In genomic region chr19:38056276-38056675, GRCm38 (mm10) we compare ENCODE assay signal across 9 mouse cellular contexts. TPM values are rescaled to one million over a fixed set of nuclear protein-coding genes. Genes with fewer than 3 reads are reported as not detected.
DNase-seq lines count a peak whose midpoint lies in the region; ATAC-seq and TF ChIP-seq lines count a peak whose summit lies in the region.
"Had no signal": no experiment of that assay in that cellular context is flagged by ENCODE, and none has a peak within 500 bp of the region (broad histone marks: within the 10 kb centered on the region; RNA-seq: fewer than 3 reads in every experiment).

No protein-coding gene starts in this region.

- no peak overlapping the region for H3K27ac ChIP-seq in kidney, embryonic 16.5 days (ENCODE audit: low read length)
- H3K27ac ChIP-seq in embryonic facial prominence, embryonic 13.5 days, result no peak overlapping the region
- H3K27ac ChIP-seq in hindbrain, postnatal 0 days, result no peak overlapping the region
- no peak overlapping the region for H3K27ac ChIP-seq in midbrain, embryonic 15.5 days

- H3K4me2 ChIP-seq in kidney, embryonic 16.5 days (replicated peaks; ENCODE audit: low read depth, low read length), result peak overlapping the region; percentile 60
- peak overlapping the region; percentile 84 for H3K4me2 ChIP-seq in embryonic facial prominence, embryonic 13.5 days
- peak overlapping the region; percentile 98 for H3K4me2 ChIP-seq in hindbrain, postnatal 0 days (ENCODE audit: low read depth, low read length)
- H3K4me2 ChIP-seq in midbrain, embryonic 15.5 days, result peak overlapping the region; percentile 95; the same call in 1 of the 2 replicates

- no peaks in the 10 kb centered on the region for H3K27me3 ChIP-seq in kidney, embryonic 16.5 days (ENCODE audit: insufficient read depth, low read length)
- H3K27me3 ChIP-seq in embryonic facial prominence, embryonic 13.5 days, result no peaks in the 10 kb centered on the region
- no peaks in the 10 kb centered on the region for H3K27me3 ChIP-seq in hindbrain, postnatal 0 days (ENCODE audit: insufficient read depth, low read length)
- H3K27me3 ChIP-seq in midbrain, embryonic 15.5 days (replicated peaks), result no peaks in the 10 kb centered on the region

- H3K36me3 ChIP-seq in kidney, embryonic 16.5 days (ENCODE audit: insufficient read depth, low read length), result peaks cover 18% of the 10 kb centered on the region
- H3K36me3 ChIP-seq in embryonic facial prominence, embryonic 13.5 days, result peaks cover 30% of the 10 kb centered on the region
- no peaks in the 10 kb centered on the region for H3K36me3 ChIP-seq in hindbrain, postnatal 0 days (ENCODE audit: insufficient read depth, low read length)
- H3K36me3 ChIP-seq in midbrain, embryonic 15.5 days (replicated peaks), result no peaks in the 10 kb centered on the region

- WGBS in kidney, embryonic 16.5 days, result 42% methylated on average over 3 of the region's 3 CpGs
- WGBS in embryonic facial prominence, embryonic 13.5 days, result 50% methylated on average over 3 of the region's 3 CpGs
- 58% methylated on average over 3 of the region's 3 CpGs for WGBS in hindbrain, postnatal 0 days
- WGBS in midbrain, embryonic 15.5 days, result 48% methylated on average over 3 of the region's 3 CpGs

- no peak for TF ChIP-seq CTCF in hindbrain, postnatal 0 days (IDR thresholded peaks at IDR 0.05; ENCODE audit: low read depth)

- H3K4me3 ChIP-seq in kidney, embryonic 16.5 days (ENCODE audit: low read length), result peak overlapping the region; percentile 85
- peak overlapping the region; percentile 65 for H3K4me3 ChIP-seq in embryonic facial prominence, embryonic 13.5 days
- no peak overlapping the region for H3K4me3 ChIP-seq in hindbrain, postnatal 0 days (ENCODE audit: low read length)
- H3K4me3 ChIP-seq in midbrain, embryonic 15.5 days, result no peak overlapping the region

- no peak overlapping the region for H3K9ac ChIP-seq in kidney, embryonic 16.5 days (replicated peaks; ENCODE audit: low read length)
- H3K9ac ChIP-seq in embryonic facial prominence, embryonic 13.5 days, result 0 out of 2 replicates have a peak overlapping the region, but pooled peaks have one; percentile 36
- no peak overlapping the region for H3K9ac ChIP-seq in hindbrain, postnatal 0 days (replicated peaks; ENCODE audit: low read length)
- H3K9ac ChIP-seq in midbrain, embryonic 15.5 days, result no peak overlapping the region

- ATAC-seq in kidney, embryonic 16.5 days (ENCODE audit: low FRiP score, low TSS enrichment), result no peak
- ATAC-seq in embryonic facial prominence, embryonic 13.5 days (ENCODE audit: insufficient number of reproducible peaks, insufficient read depth, low FRiP score, low TSS enrichment, low read depth), result no peak
- ATAC-seq in hindbrain, postnatal 0 days, result no peak
- no peak for ATAC-seq in midbrain, embryonic 15.5 days (replicated peaks)

- no peaks in the 10 kb centered on the region for H3K9me3 ChIP-seq in kidney, embryonic 16.5 days (ENCODE audit: low read length)
- no peaks in the 10 kb centered on the region for H3K9me3 ChIP-seq in embryonic facial prominence, embryonic 13.5 days
- H3K9me3 ChIP-seq in hindbrain, postnatal 0 days (ENCODE audit: low read length), result no peaks in the 10 kb centered on the region
- H3K9me3 ChIP-seq in midbrain, embryonic 15.5 days, result no peaks in the 10 kb centered on the region

- DNase-seq in kidney, postnatal 10 days, result no peak
- no peak for DNase-seq in hindbrain, postnatal 0 days (ENCODE audit: low spot score)
- DNase-seq in ovary, postnatal 14 days (ENCODE audit: low spot score), result no peak
- no peak for DNase-seq in lung, postnatal 4 days
- DNase-seq in urinary bladder, postnatal 4 days (ENCODE audit: low spot score in 2 of 2), result no peak
- DNase-seq: layer of hippocampus, adult 9-11 months had no signal

- H3K4me1 ChIP-seq in kidney, embryonic 16.5 days (ENCODE audit: insufficient read depth, low read length), result peaks cover 14% of the 10 kb centered on the region; the same call in 1 of the 2 replicates
- peaks cover 25% of the 10 kb centered on the region for H3K4me1 ChIP-seq in embryonic facial prominence, embryonic 13.5 days
- no peaks in the 10 kb centered on the region for H3K4me1 ChIP-seq in hindbrain, postnatal 0 days (ENCODE audit: insufficient read depth, low read length)
- peaks cover 19% of the 10 kb centered on the region for H3K4me1 ChIP-seq in midbrain, embryonic 15.5 days

RNA-seq across cellular contexts. Expression of gene Cep55, which starts 1.5 kb away (rescaled TPM):
- polyA plus RNA-seq in kidney, embryonic 16.5 days (2015; fragmentation: Nextera tagmentation; extraction: Ambion mirVana), result 28.2 and 30.3 TPM in 2 replicates
- polyA plus RNA-seq in embryonic facial prominence, embryonic 13.5 days (2015; fragmentation: Nextera tagmentation; extraction: Ambion mirVana), result 19.1 and 21.8 TPM in 2 replicates
- 2.3 and 6.6 TPM in 2 replicates for total RNA-seq in hindbrain, postnatal 0 days (2014; rRNA removed)
- 2.5 and 3.8 TPM in 2 replicates for polyA plus RNA-seq in hindbrain, postnatal 0 days (2015; fragmentation: Nextera tagmentation; extraction: Ambion mirVana)
- polyA plus RNA-seq in midbrain, embryonic 15.5 days (2015; fragmentation: Nextera tagmentation; extraction: Ambion mirVana), result 5.0 and 5.4 TPM in 2 replicates

RNA-seq across cellular contexts. Expression of gene Myof, which starts 12.9 kb away (rescaled TPM):
- 20.9 and 21.0 TPM in 2 replicates for polyA plus RNA-seq in kidney, embryonic 16.5 days (2015; fragmentation: Nextera tagmentation; extraction: Ambion mirVana)
- polyA plus RNA-seq in embryonic facial prominence, embryonic 13.5 days (2015; fragmentation: Nextera tagmentation; extraction: Ambion mirVana), result 12.2 and 12.7 TPM in 2 replicates
- total RNA-seq in hindbrain, postnatal 0 days (2014; rRNA removed), result 3.7 and 4.2 TPM in 2 replicates
- polyA plus RNA-seq in hindbrain, postnatal 0 days (2015; fragmentation: Nextera tagmentation; extraction: Ambion mirVana), result 1.4 and 2.6 TPM in 2 replicates
- polyA plus RNA-seq in midbrain, embryonic 15.5 days (2015; fragmentation: Nextera tagmentation; extraction: Ambion mirVana), result 2.1 and 2.5 TPM in 2 replicates

RNA-seq across cellular contexts. Expression of gene Ffar4, which starts 40.6 kb away (rescaled TPM):
- 1.3 and 1.4 TPM in 2 replicates for polyA plus RNA-seq in kidney, embryonic 16.5 days (2015; fragmentation: Nextera tagmentation; extraction: Ambion mirVana)
- polyA plus RNA-seq in embryonic facial prominence, embryonic 13.5 days (2015; fragmentation: Nextera tagmentation; extraction: Ambion mirVana), result not detected in 2 replicates
- total RNA-seq in hindbrain, postnatal 0 days (2014; rRNA removed), result 0.11 TPM in 1 of 2 replicates, not detected in the other
- polyA plus RNA-seq in hindbrain, postnatal 0 days (2015; fragmentation: Nextera tagmentation; extraction: Ambion mirVana), result 0.24 and 0.29 TPM in 2 replicates
- 0.20 and 0.43 TPM in 2 replicates for polyA plus RNA-seq in midbrain, embryonic 15.5 days (2015; fragmentation: Nextera tagmentation; extraction: Ambion mirVana)

Comparison
In these comparisons a context has a peak if more than half of its experiments do, and no peak if none do; other contexts are left out.
1. H3K4me3 ChIP-seq: peak in kidney, embryonic 16.5 days (single experiment) and embryonic facial prominence, embryonic 13.5 days (single experiment); none in hindbrain, postnatal 0 days (single experiment) and midbrain, embryonic 15.5 days (single experiment).
2. Peak in every context shown above with its lines, with median percentiles within 50 percentile points of each other: H3K4me2 ChIP-seq.